Mouse (Mus musculus): Measurements from ENCODE around the gene Stxbp4. TPM values are rescaled to one million over a fixed set of nuclear protein-coding genes. Genes with fewer than 3 reads are reported as not detected.

Stxbp4 gene
- polyA plus RNA-seq, 1 experiment from 2014 or later, result 2.1 TPM

DNA sequence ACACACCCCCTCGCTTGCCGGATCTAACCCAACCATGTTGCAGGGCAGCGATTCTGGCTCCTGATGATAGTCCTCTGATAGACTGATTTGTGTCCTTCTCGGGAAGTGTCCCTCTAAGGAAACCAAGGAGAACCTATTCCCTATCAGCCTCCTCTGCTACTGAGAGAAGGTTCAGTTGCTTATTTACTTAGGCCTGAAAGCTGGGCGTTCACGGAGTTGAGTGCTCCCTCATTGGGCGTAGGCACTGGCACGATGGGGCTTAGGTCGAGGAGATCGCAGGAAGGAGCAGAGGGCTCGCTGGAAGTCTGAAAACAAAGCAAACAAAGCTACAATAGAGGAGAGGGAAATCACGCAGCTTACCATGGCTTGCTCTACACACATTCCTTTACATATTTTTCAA lies 19.6 kb upstream of the Stxbp4 start:
- no peak for ATAC-seq
- Histone ChIP-seq H3K4me3 (ENCODE audit: low read depth, low read length) (no peak overlapping the region), H3K4me1 (replicated peaks; ENCODE audit: control insufficient read depth, insufficient read depth, low read length) (no peaks in the 10 kb centered on the region), H3K27ac (ENCODE audit: low read depth, low read length) (no peak overlapping the region), H3K36me3 (ENCODE audit: control insufficient read depth, insufficient read depth) (peaks cover 45% of the 10 kb centered on the region), H3K27me3 (replicated peaks; ENCODE audit: control insufficient read depth, insufficient read depth, low read length) (no peaks in the 10 kb centered on the region), H3K4me2 (replicated peaks; ENCODE audit: low read depth) (no peak overlapping the region), H3K9ac (ENCODE audit: low read depth, low read length) (no peak overlapping the region), H3K9me3 (ENCODE audit: control insufficient read depth) (no peaks in the 10 kb centered on the region)
- 81% methylated on average over 12 of the region's 12 CpGs for WGBS
- TF ChIP-seq CTCF (IDR thresholded peaks at IDR 0.05; ENCODE audit: low read depth), result no peak

DNA sequence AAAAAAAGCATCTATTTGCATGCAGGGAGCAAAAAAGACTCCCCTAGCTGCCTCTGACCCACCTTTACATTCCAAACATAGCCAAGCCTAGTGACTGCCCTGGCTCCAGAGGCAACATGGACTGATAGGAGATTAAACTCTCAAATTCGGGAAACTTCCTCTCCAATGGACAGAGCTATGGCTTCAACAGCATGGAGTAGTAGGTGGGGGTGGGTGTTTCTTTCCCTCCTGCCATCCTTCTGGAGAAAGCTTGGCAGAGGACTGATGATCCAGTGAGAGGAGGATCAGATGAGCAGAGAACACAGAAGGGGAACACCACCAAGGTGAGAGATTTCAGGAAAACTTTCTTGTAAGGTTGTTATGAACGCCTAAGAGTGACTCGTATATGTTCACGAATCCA lies 14.7 kb upstream of the Stxbp4 start:
- H3K4me1 ChIP-seq (replicated peaks; ENCODE audit: control insufficient read depth, insufficient read depth, low read length), result no peaks in the 10 kb centered on the region
- no peak for ATAC-seq
- H3K9me3 ChIP-seq (ENCODE audit: control insufficient read depth), result no peaks in the 10 kb centered on the region
- WGBS, result 89% methylated on average over 4 of the region's 4 CpGs
- no peak overlapping the region for H3K4me3 ChIP-seq (ENCODE audit: low read depth, low read length)
- H3K9ac ChIP-seq (ENCODE audit: low read depth, low read length), result no peak overlapping the region
- peaks cover 32% of the 10 kb centered on the region for H3K36me3 ChIP-seq (ENCODE audit: control insufficient read depth, insufficient read depth)
- H3K27me3 ChIP-seq (replicated peaks; ENCODE audit: control insufficient read depth, insufficient read depth, low read length), result no peaks in the 10 kb centered on the region
- no peak overlapping the region for H3K4me2 ChIP-seq (replicated peaks; ENCODE audit: low read depth)
- TF ChIP-seq CTCF (IDR thresholded peaks at IDR 0.05; ENCODE audit: low read depth), result no peak
- no peak overlapping the region for H3K27ac ChIP-seq (ENCODE audit: low read depth, low read length)

DNA sequence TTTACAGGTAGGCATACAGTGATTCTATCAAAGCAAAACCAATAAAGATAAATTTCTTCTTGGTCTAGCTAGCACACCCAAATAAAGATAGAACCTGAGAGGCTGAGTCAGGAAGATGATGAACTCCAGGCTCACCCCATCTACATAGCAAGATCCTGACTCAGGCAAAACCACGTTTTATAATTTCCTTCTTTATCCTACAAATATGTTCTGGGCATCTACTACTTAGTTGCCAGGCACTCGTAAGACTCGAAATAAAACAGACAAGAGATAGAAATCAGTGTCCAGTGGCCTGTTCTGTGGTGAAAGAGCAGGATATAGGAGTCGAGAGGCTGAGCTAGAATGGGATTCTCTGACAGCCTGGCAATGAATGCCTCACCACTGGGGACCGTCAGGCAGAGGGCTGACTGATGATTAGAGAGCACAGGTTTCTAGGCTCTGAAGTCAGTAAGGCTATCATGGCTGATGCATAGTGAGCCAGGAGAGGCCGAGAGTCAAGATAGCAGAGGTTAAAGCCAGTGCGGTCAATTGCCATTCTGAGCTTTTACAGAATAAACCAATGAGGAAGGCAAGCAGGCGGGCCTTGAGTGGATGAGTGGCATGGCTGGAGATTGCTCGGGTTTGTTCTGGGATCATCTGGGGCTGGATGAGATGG lies 12.5 kb upstream of the Stxbp4 start:
- H3K36me3 ChIP-seq (ENCODE audit: control insufficient read depth, insufficient read depth), result peaks cover 32% of the 10 kb centered on the region
- TF ChIP-seq CTCF (IDR thresholded peaks at IDR 0.05; ENCODE audit: low read depth), result no peak

DNA sequence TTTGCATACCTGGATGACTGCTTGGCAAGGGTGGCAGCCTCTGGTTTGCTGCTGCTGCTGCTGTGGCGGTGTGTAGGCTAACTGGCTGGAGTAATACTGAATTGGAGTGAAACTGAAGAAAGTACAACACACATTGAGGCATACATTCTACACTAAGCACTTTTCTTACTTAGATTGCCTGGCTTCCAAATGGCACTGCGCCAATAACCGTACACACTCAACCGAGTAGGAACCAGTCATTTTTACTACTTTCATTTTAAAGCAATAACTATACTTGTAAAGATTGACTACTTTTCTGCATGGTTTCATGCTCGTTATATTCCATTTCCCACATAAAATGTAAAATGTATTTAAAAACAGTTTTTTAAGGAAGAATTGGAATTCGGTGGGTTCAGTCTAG lies 11.9 kb upstream of the Stxbp4 start:
- WGBS, result 68% methylated on average over 6 of the region's 6 CpGs
- Histone ChIP-seq H3K36me3 (ENCODE audit: control insufficient read depth, insufficient read depth) (peaks cover 34% of the 10 kb centered on the region), H3K4me1 (replicated peaks; ENCODE audit: control insufficient read depth, insufficient read depth, low read length) (no peaks in the 10 kb centered on the region), H3K4me2 (replicated peaks; ENCODE audit: low read depth) (no peak overlapping the region), H3K27me3 (replicated peaks; ENCODE audit: control insufficient read depth, insufficient read depth, low read length) (no peaks in the 10 kb centered on the region), H3K9me3 (ENCODE audit: control insufficient read depth) (no peaks in the 10 kb centered on the region), H3K9ac (ENCODE audit: low read depth, low read length) (no peak overlapping the region), H3K27ac (ENCODE audit: low read depth, low read length) (no peak overlapping the region), H3K4me3 (ENCODE audit: low read depth, low read length) (no peak overlapping the region)
- ATAC-seq, result no peak
- TF ChIP-seq CTCF (IDR thresholded peaks at IDR 0.05; ENCODE audit: low read depth), result no peak

More for the DNA sequence above, 12.5 kb upstream of the Stxbp4 start:
- WGBS, result 74% methylated on average over 9 of the region's 9 CpGs
- no peak overlapping the region for H3K4me2 ChIP-seq (replicated peaks; ENCODE audit: low read depth)
- no peak overlapping the region for H3K9ac ChIP-seq (ENCODE audit: low read depth, low read length)
- no peaks in the 10 kb centered on the region for H3K27me3 ChIP-seq (replicated peaks; ENCODE audit: control insufficient read depth, insufficient read depth, low read length)
- H3K27ac ChIP-seq (ENCODE audit: low read depth, low read length), result no peak overlapping the region
- H3K4me1 ChIP-seq (replicated peaks; ENCODE audit: control insufficient read depth, insufficient read depth, low read length), result no peaks in the 10 kb centered on the region
- no peaks in the 10 kb centered on the region for H3K9me3 ChIP-seq (ENCODE audit: control insufficient read depth)
- H3K4me3 ChIP-seq (ENCODE audit: low read depth, low read length), result no peak overlapping the region
- ATAC-seq, result no peak; the same call in 1 of the 2 replicates

DNA sequence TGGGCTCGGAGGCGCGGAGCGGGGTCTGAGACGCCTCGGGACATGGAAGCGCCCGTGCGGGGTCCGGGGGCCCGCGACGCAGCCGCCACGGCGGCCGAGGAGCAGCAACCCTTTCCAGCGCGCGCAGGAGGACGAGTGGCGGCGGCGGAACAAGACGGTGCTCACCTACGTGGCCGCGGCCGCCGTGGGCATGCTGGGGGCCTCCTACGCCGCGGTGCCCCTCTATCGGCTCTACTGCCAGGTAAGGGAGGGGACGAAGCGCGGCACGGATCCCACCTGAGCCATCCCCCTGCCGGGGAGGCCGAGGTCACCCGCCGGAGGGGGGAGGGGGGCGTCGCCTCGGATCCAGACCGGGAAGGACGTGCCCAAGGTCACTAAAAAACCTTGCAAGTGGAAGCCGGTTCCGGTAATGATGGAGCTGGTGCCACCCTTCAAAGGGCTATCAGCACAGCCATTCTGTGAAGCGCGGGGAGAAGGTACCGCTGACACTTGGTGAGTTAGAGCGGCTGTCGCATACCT lies 487 bp upstream of the Stxbp4 start:
- no peaks in the 10 kb centered on the region; the same call in 1 of the 2 replicates for H3K4me1 ChIP-seq (replicated peaks; ENCODE audit: control insufficient read depth, insufficient read depth, low read length)
- peaks cover 11% of the 10 kb centered on the region for H3K36me3 ChIP-seq (ENCODE audit: control insufficient read depth, insufficient read depth)
- H3K9ac ChIP-seq (ENCODE audit: low read depth, low read length), result peak overlapping the region; percentile 93
- no peak for TF ChIP-seq CTCF (IDR thresholded peaks at IDR 0.05; ENCODE audit: low read depth)
- peak; percentile 53 for ATAC-seq
- H3K9me3 ChIP-seq (ENCODE audit: control insufficient read depth), result no peaks in the 10 kb centered on the region
- under 1% methylated on average over 54 of the region's 54 CpGs for WGBS
- H3K4me2 ChIP-seq (replicated peaks; ENCODE audit: low read depth), result peak overlapping the region; percentile 84
- no peaks in the 10 kb centered on the region for H3K27me3 ChIP-seq (replicated peaks; ENCODE audit: control insufficient read depth, insufficient read depth, low read length)
- peak overlapping the region; percentile 88 for H3K4me3 ChIP-seq (ENCODE audit: low read depth, low read length)
- peak overlapping the region; percentile 86 for H3K27ac ChIP-seq (ENCODE audit: low read depth, low read length)

DNA sequence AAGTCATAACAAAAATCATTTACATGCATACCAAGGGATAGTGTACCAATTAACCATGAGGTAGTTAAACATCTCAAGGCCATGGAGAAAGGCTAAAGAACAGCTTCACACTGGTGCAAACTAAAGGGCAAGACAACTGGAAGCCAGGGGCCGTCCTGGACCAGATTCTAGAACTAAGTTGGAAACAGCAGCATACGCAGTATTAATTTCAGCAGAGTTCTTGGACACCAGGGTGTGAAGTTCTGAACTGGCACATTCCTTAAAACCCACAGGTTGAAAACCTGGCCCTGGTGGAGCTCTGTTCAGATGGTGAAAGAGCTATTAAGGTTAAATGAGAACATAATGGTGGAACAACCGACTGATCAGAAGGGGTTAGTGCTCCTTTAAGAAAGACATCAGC lies 3.2 kb downstream of the Stxbp4 start:
- H3K27ac ChIP-seq (ENCODE audit: low read depth, low read length), result no peak overlapping the region
- ATAC-seq, result no peak
- no peaks in the 10 kb centered on the region for H3K27me3 ChIP-seq (replicated peaks; ENCODE audit: control insufficient read depth, insufficient read depth, low read length)
- no peak for TF ChIP-seq CTCF (IDR thresholded peaks at IDR 0.05; ENCODE audit: low read depth)
- H3K4me3 ChIP-seq (ENCODE audit: low read depth, low read length), result no peak overlapping the region
- 91% methylated on average over 3 of the region's 3 CpGs for WGBS
- no peaks in the 10 kb centered on the region; the same call in 1 of the 2 replicates for H3K4me1 ChIP-seq (replicated peaks; ENCODE audit: control insufficient read depth, insufficient read depth, low read length)
- no peaks in the 10 kb centered on the region for H3K9me3 ChIP-seq (ENCODE audit: control insufficient read depth)
- no peak overlapping the region for H3K9ac ChIP-seq (ENCODE audit: low read depth, low read length)
- H3K4me2 ChIP-seq (replicated peaks; ENCODE audit: low read depth), result no peak overlapping the region
- H3K36me3 ChIP-seq (ENCODE audit: control insufficient read depth, insufficient read depth), result no peaks in the 10 kb centered on the region
